Mouse (Mus musculus): ENCODE data around the gene Ppp1r14a. TPM values are rescaled to one million over a fixed set of nuclear protein-coding genes. Genes with fewer than 3 reads are reported as not detected.

Gene Ppp1r14a
- 20.1 and 193 TPM in 2 replicates for polyA plus RNA-seq (2012; rRNA removed; ENCODE audit: low replicate concordance)

DNA sequence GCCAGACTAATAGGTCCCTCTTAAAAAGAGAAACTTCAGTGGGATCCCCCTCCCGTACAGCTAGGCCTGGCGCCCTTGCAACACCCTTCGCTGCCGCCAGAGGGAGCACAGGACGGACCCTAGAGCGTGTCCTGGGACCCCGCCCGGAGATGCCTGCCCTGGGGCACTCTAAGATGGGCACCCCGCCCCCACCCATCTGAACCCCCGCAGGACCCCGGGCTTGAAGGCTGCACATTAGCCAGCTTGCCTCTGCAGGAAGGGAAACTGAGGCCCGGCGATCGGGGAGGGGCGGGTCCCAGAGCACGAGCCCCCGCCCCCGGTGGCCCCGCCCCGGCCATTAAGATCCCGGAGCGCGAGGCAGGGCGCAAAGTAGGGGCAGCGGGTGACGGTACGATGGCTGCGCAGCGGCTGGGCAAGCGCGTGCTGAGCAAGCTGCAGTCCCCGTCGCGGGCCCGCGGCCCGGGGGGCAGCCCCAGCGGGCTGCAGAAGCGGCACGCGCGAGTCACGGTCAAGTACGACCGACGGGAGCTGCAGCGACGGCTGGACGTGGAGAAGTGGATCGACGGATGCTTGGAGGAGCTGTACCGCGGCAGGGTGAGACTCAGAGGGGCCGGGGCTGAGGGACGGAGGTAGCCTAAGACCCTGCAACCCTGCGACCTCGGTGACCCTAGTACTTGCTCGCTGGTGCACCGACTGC is at the start of gene Ppp1r14a:
Ppp1r14a (plus strand) TSS at position 367 of the 697 bp plus-strand sequence.

GRCm38 (mm10) chr7:29248261-29248841 is 40.8 kb upstream of the Ppp1r14a start, which contains the start of gene 2200002D01Rik:
2200002D01Rik (minus strand) TSS chr7:29248466.

DNA sequence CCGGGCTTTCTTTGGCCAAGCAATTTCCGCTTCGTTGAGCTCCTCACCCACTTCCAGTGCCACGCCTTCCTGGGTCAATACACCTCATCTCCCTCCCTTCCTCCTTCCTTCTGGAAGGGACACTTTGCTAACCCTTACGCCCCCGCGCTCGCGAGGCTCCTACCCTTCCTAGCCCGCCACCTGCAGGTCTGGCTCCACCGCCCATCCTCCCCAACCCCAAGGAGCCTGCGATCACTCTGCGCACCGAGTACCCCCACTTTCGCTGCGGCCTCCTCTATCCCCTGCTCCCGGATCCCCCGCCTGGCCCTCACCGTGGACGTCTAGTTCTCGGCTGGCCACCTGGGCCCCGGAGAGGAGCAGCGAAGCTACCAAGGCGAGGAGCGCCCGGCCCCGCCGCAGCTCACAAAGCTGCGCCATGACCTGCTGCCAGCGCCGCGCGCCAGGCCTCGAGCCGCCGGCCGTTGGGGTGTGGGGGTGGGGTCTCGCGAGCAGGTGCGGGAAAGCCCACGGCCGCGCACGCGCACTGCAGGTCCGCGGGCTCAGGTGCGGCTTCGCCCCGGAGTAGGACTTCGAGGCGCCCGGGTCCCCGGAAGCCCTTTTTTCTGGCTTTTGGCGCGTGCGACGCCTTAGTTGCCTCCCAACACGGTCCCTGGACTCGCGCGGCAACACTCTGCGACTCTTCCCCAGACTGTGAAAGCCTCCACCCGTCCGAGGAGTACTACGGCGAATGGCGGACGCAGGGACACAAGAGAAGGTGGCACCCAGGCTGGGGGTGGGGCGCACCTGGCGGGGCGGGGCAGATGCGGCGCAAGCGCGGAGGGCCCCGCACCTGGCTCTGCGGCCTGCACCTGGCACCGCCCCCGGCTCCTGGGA is 7.7 kb upstream of the Ppp1r14a start, which contains the start of gene Spint2:
Spint2 (minus strand) TSS at position 712 of the 873 bp plus-strand sequence.

GRCm38 (mm10) chr7:29303738-29304462 is 14.8 kb downstream of the Ppp1r14a start, which contains the start of gene Dpf1:
Dpf1 (plus strand) TSS chr7:29303951.

Other genes with a start within 250 kb of the Ppp1r14a start
- gene Ryr1, start 164.1 kb upstream of the Ppp1r14a start, polyA plus RNA-seq (2012; rRNA removed; ENCODE audit: low replicate concordance) = 0.09 and 0.18 TPM in 2 replicates
- gene Rasgrp4, start 154.5 kb upstream of the Ppp1r14a start, polyA plus RNA-seq (2012; rRNA removed; ENCODE audit: low replicate concordance) = 16.5 and 16.6 TPM in 2 replicates
- gene Fam98c, start 133.1 kb upstream of the Ppp1r14a start, polyA plus RNA-seq (2012; rRNA removed; ENCODE audit: low replicate concordance) = 29.2 and 29.6 TPM in 2 replicates
- 1.5 and 1.6 TPM in 2 replicates for gene Ggn, start 119.1 kb upstream of the Ppp1r14a start, polyA plus RNA-seq (2012; rRNA removed; ENCODE audit: low replicate concordance)
- 8.0 and 13.0 TPM in 2 replicates for gene Spred3, start 118.9 kb upstream of the Ppp1r14a start, polyA plus RNA-seq (2012; rRNA removed; ENCODE audit: low replicate concordance)
- 263 TPM in 2 replicates for gene Psmd8, start 108.6 kb upstream of the Ppp1r14a start, polyA plus RNA-seq (2012; rRNA removed; ENCODE audit: low replicate concordance)
- gene Catsperg1, start 75.3 kb upstream of the Ppp1r14a start, polyA plus RNA-seq (2012; rRNA removed; ENCODE audit: low replicate concordance) = 5.4 and 7.0 TPM in 2 replicates
- gene Kcnk6, start 56.8 kb upstream of the Ppp1r14a start, polyA plus RNA-seq (2012; rRNA removed; ENCODE audit: low replicate concordance) = 14.0 and 21.7 TPM in 2 replicates
- gene Yif1b, start 51.0 kb upstream of the Ppp1r14a start, polyA plus RNA-seq (2012; rRNA removed; ENCODE audit: low replicate concordance) = 136 and 142 TPM in 2 replicates
- gene 2200002D01Rik, start 40.8 kb upstream of the Ppp1r14a start, polyA plus RNA-seq (2012; rRNA removed; ENCODE audit: low replicate concordance) = 2.1 and 4.1 TPM in 2 replicates
- 25.7 and 182 TPM in 2 replicates for gene Spint2, start 7.4 kb upstream of the Ppp1r14a start, polyA plus RNA-seq (2012; rRNA removed; ENCODE audit: low replicate concordance)
- gene Dpf1, start 14.6 kb downstream of the Ppp1r14a start, polyA plus RNA-seq (2012; rRNA removed; ENCODE audit: low replicate concordance) = 1.1 and 2.4 TPM in 2 replicates
- gene Sipa1l3, start 229.3 kb downstream of the Ppp1r14a start, polyA plus RNA-seq (2012; rRNA removed; ENCODE audit: low replicate concordance) = 25.5 and 48.6 TPM in 2 replicates

Data from subcutaneous adipose tissue, adult 2 months (tissue).